Mouse (Mus musculus) gastrocnemius, postnatal 25 days (tissue): ENCODE measurements around the gene Dpp8. TPM values are rescaled to one million over a fixed set of nuclear protein-coding genes. Genes with fewer than 3 reads are reported as not detected.
A peak's percentile ranks its signal among the peaks of the same experiment; 100 is the strongest.
"Not testable (repeated sequence)": the region's sequence is repeated elsewhere in the genome, so short reads cannot be mapped to it uniquely, and the experiment has no call there.

Source experiments
- DNase-seq: peaks from one replicate; pipeline ENCODE4 v3.0.0; 2022
- total RNA-seq, 2 experiments: library from RNA; stranded (reverse); gene quantifications; 1 replicate in 1 of 2; 2 replicates in 1 of 2; pipeline ENCODE4 v1.2.3; 2021

Gene Dpp8
- total RNA-seq, 2 experiments from 2014 or later: 101 to 128 TPM

GRCm38 (mm10) chr9:65021887-65022579, 10.2 kb upstream of the Dpp8 start:
- no peak for DNase-seq

GRCm38 (mm10) chr9:65022580-65023135, 9.6 kb upstream of the Dpp8 start:
- no peak for DNase-seq

- no peak for DNase-seq
Observed at GRCm38 (mm10) chr9:65023447-65023846, 8.8 kb upstream of the Dpp8 start.

GRCm38 (mm10) chr9:65027241-65027640, 5.0 kb upstream of the Dpp8 start:
- DNase-seq: no peak

- DNase-seq: no peak
Observed at GRCm38 (mm10) chr9:65028313-65028712, 3.9 kb upstream of the Dpp8 start.

GRCm38 (mm10) chr9:65031355-65031754, 859 bp upstream of the Dpp8 start:
- not testable (repeated sequence) for DNase-seq

- DNase-seq: no peak
Observed at GRCm38 (mm10) chr9:65031894-65032268, 333 bp upstream of the Dpp8 start.

- peak; percentile 67 for DNase-seq
Observed at GRCm38 (mm10) chr9:65036456-65036855, 4.2 kb downstream of the Dpp8 start.

- DNase-seq: no peak
Observed at GRCm38 (mm10) chr9:65036861-65037260, 4.6 kb downstream of the Dpp8 start.

- DNase-seq: no peak
Observed at GRCm38 (mm10) chr9:65041430-65041829, 9.2 kb downstream of the Dpp8 start.

- no peak for DNase-seq
Observed at GRCm38 (mm10) chr9:65046993-65047392, 14.8 kb downstream of the Dpp8 start.

- no peak for DNase-seq
Observed at GRCm38 (mm10) chr9:65049422-65049821, 17.2 kb downstream of the Dpp8 start.

GRCm38 (mm10) chr9:65050981-65051380, 18.8 kb downstream of the Dpp8 start:
- no peak for DNase-seq

GRCm38 (mm10) chr9:65064251-65064650, 32.0 kb downstream of the Dpp8 start:
- DNase-seq: no peak

- no peak for DNase-seq
Observed at GRCm38 (mm10) chr9:65070587-65070986, 38.4 kb downstream of the Dpp8 start.

GRCm38 (mm10) chr9:65073555-65073954, 41.3 kb downstream of the Dpp8 start:
- DNase-seq: no peak

- no peak for DNase-seq
Observed at GRCm38 (mm10) chr9:65074251-65074650, 42.0 kb downstream of the Dpp8 start.

- no peak for DNase-seq
Observed at GRCm38 (mm10) chr9:65074855-65075493, 42.8 kb downstream of the Dpp8 start.

GRCm38 (mm10) chr9:65077536-65077935, 45.3 kb downstream of the Dpp8 start:
- DNase-seq: peak; percentile 84

- DNase-seq: not testable (repeated sequence)
Observed at GRCm38 (mm10) chr9:65080141-65080540, 47.9 kb downstream of the Dpp8 start.

- DNase-seq: no peak
Observed at GRCm38 (mm10) chr9:65083075-65083765, 51.0 kb downstream of the Dpp8 start.

GRCm38 (mm10) chr9:65084198-65084807, 52.1 kb downstream of the Dpp8 start:
- DNase-seq: no peak

GRCm38 (mm10) chr9:65085270-65085669, 53.1 kb downstream of the Dpp8 start:
- DNase-seq: no peak
